Mouse (Mus musculus) CH12.LX (cell line): ENCODE results near the gene 1700016H13Rik. TPM values are rescaled to one million over a fixed set of nuclear protein-coding genes. Genes with fewer than 3 reads are reported as not detected.
A peak's percentile ranks its signal among the peaks of the same experiment; 100 is the strongest.

Source experiments
- DNase-seq: peaks from one replicate; pipeline ENCODE4 v3.0.0-alpha.2; 2013; ENCODE audit errors: extremely low read depth
- H3K27ac ChIP-seq: 2 replicates; pipeline ENCODE4 v1.5.1; 2012; ENCODE audit warnings: low read depth, mild to moderate bottlenecking, control low read depth, moderate library complexity; ENCODE audit not compliant: insufficient read depth
- H3K27me3 ChIP-seq: replicated peaks from 2 replicates; pipeline ENCODE3; 2012; ENCODE audit warnings: inconsistent platforms
- H3K36me3 ChIP-seq, 2 experiments: replicated peaks in 1 of 2; 2 replicates each; pipeline versions ENCODE3 to v1.6.1; 2012; ENCODE audit warnings: inconsistent platforms in 1 of 2, low read length in 1 of 2, mild to moderate bottlenecking in 1 of 2, mixed read lengths in 1 of 2, moderate library complexity in 1 of 2; ENCODE audit not compliant: control insufficient read depth in 1 of 2, insufficient read depth in 1 of 2
- H3K4me1 ChIP-seq, 2 experiments: 2 replicates each; pipeline ENCODE4 v1.6.1; 2012; ENCODE audit warnings: inconsistent platforms in 1 of 2, moderate library complexity in 1 of 2; ENCODE audit not compliant: insufficient read depth in 2 of 2, control insufficient read depth in 1 of 2
- H3K4me2 ChIP-seq: 2 replicates; pipeline ENCODE4 v1.6.1; 2012; ENCODE audit warnings: low read depth, mild to moderate bottlenecking, control low read depth; ENCODE audit not compliant: poor library complexity, insufficient read depth, severe bottlenecking
- H3K4me3 ChIP-seq, 3 experiments: fragments of 150-350 bp in 1 of 3; sonication (generic) in 1 of 3; replicated peaks in 1 of 3; 2 replicates each; pipeline versions ENCODE3 to v1.5.1; 2011 to 2012; ENCODE audit warnings: low read depth in 2 of 3, low read length in 2 of 3, mild to moderate bottlenecking in 2 of 3, moderate library complexity in 2 of 3, control low read depth in 1 of 3, improper control_type of control experiment in 1 of 3, inconsistent platforms in 1 of 3, mixed read lengths in 1 of 3; ENCODE audit not compliant: poor library complexity in 1 of 3
- H3K79me2 ChIP-seq: replicated peaks from 2 replicates; pipeline ENCODE4 v1.6.1; 2012; ENCODE audit warnings: mild to moderate bottlenecking, moderate library complexity; ENCODE audit not compliant: control insufficient read depth, poor library complexity, insufficient read depth, severe bottlenecking; ENCODE audit errors: extremely low read depth
- H3K9ac ChIP-seq: 2 replicates; pipeline ENCODE4 v1.6.1; 2012; ENCODE audit warnings: low read depth, mild to moderate bottlenecking, control low read depth, moderate library complexity; ENCODE audit not compliant: insufficient read depth
- H3K9me3 ChIP-seq: replicated peaks from 2 replicates; pipeline ENCODE3; 2012; ENCODE audit warnings: low read length, inconsistent platforms, mixed read lengths
- CHD2 ChIP-seq: IDR thresholded peaks from 2 replicates; pipeline ENCODE4 v1.6.1; 2011; ENCODE audit warnings: low read length, improper control_type of control experiment
- EP300 ChIP-seq: IDR thresholded peaks from 2 replicates; pipeline ENCODE4 v1.6.1; 2011; ENCODE audit warnings: low read length, improper control_type of control experiment
- GABPA ChIP-seq: IDR thresholded peaks from 2 replicates; pipeline ENCODE4 v1.6.1; 2012; ENCODE audit warnings: low read depth, low read length, improper control_type of control experiment, inconsistent platforms; ENCODE audit not compliant: insufficient replicate concordance
- JUND ChIP-seq: conservative IDR thresholded peaks from 2 replicates; pipeline ENCODE4 v1.6.1; 2011; ENCODE audit warnings: low read depth, low read length, improper control_type of control experiment
- MAFK ChIP-seq: IDR thresholded peaks from 2 replicates; pipeline ENCODE4 v1.6.1; 2011; ENCODE audit warnings: low read length, improper control_type of control experiment; ENCODE audit not compliant: insufficient replicate concordance
- MAX ChIP-seq: IDR thresholded peaks from 2 replicates; pipeline ENCODE4 v1.6.1; 2011; ENCODE audit warnings: low read length, improper control_type of control experiment
- MAZ ChIP-seq: IDR thresholded peaks from 2 replicates; pipeline ENCODE4 v1.6.1; 2012; ENCODE audit warnings: low read depth, mild to moderate bottlenecking, inconsistent platforms, low read length, improper control_type of control experiment, moderate library complexity
- MXI1 ChIP-seq: IDR thresholded peaks from 2 replicates; pipeline ENCODE4 v1.6.1; 2011; ENCODE audit warnings: mild to moderate bottlenecking, low read depth, low read length, improper control_type of control experiment
- MYC ChIP-seq: IDR thresholded peaks from 2 replicates; pipeline ENCODE4 v1.6.1; 2011; ENCODE audit warnings: low read depth, mild to moderate bottlenecking, improper control_type of control experiment, low read length
- POLR2A ChIP-seq: IDR thresholded peaks from 2 replicates; pipeline ENCODE4 v1.6.1; 2011; ENCODE audit warnings: low read depth, mild to moderate bottlenecking, improper control_type of control experiment, low read length
- RAD21 ChIP-seq: IDR thresholded peaks from 2 replicates; pipeline ENCODE4 v1.6.1; 2011; ENCODE audit warnings: low read depth, mild to moderate bottlenecking, low read length, improper control_type of control experiment, moderate library complexity
- RCOR1 ChIP-seq: conservative IDR thresholded peaks from 2 replicates; pipeline ENCODE4 v1.6.1; 2012; ENCODE audit warnings: low read depth, mild to moderate bottlenecking, inconsistent platforms, low read length, improper control_type of control experiment
- TBP ChIP-seq: conservative IDR thresholded peaks from 2 replicates; pipeline ENCODE4 v1.6.1; 2011; ENCODE audit warnings: low read depth, low read length, improper control_type of control experiment
- USF1 ChIP-seq: IDR thresholded peaks from 2 replicates; pipeline ENCODE4 v1.6.1; 2014; ENCODE audit warnings: low read depth, mild to moderate bottlenecking, inconsistent platforms, low read length, improper control_type of control experiment
- ZMIZ1 ChIP-seq: IDR thresholded peaks from 2 replicates; pipeline ENCODE4 v1.6.1; 2012; ENCODE audit warnings: low read depth, mild to moderate bottlenecking, inconsistent platforms, low read length, improper control_type of control experiment
- ZNF384 ChIP-seq: IDR thresholded peaks from 2 replicates; pipeline ENCODE4 v1.6.1; 2012; ENCODE audit warnings: low read depth, low read length, improper control_type of control experiment, inconsistent platforms
- dilution Hi-C: fragments of 300-500 bp; cut with MboI; formaldehyde crosslinking; loops from 2 replicates; pipeline ENCODE4 v1.14.3; 2020; ENCODE audit warnings: low sequenced_read_pairs; ENCODE audit not compliant: extremely low pct_unique_long_range_greater_than_20kb, extremely low pct_ligation_motif_present
- in situ Hi-C: fragments of 300-500 bp; cut with MboI; formaldehyde crosslinking; loops from 3 replicates; pipeline ENCODE4 v1.14.3; 2019; ENCODE audit warnings: low sequenced_read_pairs, low pct_ligation_motif_present, low pct_unique_long_range_greater_than_20kb, mixed read lengths
- polyA plus RNA-seq: library from polyadenylated mRNA; unstranded; fragments of >175 nt; gene quantifications from 2 replicates; pipeline ENCODE4 v1.2.1, GENCODE M21; 2012; ENCODE audit warnings: low read depth; ENCODE audit not compliant: insufficient read length
- total RNA-seq, 2 experiments: library from RNA; depleted of rRNA; stranded (reverse); fragments of 300-350 nt in 1 of 2; fragments of >200 nt in 1 of 2; gene quantifications; 2 replicates each; pipeline ENCODE4 v1.2.3; 2012 to 2014

1700016H13Rik gene
- total and polyA plus RNA-seq, 3 experiments, result not detected

DNA sequence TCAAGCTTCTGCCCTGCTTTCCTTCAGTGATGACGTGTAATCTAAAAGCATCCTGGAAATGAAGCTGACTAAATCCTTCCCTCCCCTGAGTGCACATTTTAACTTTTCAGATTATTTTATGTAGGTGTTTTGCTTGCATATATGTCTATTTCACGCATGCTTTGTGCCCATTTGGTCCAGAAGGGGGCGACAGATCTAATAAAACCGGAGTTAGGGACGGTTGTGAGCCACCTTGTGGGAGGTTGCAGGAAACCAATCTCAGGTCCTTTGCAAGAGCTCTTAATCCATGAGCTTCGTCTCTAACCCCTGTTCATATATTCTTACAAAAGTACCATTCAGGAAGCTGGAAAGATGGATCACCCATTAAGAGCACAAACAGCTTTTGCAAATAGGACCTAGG, 1.6 kb downstream of the 1700016H13Rik start (continued):
- TF ChIP-seq USF1, result no peak
- no peak for TF ChIP-seq MAZ
- no peak for TF ChIP-seq EP300
- TF ChIP-seq MAX, result 0 out of 2 replicates have a peak, but pooled peaks have one; percentile 21
- TF ChIP-seq RAD21, result peak; percentile 52
- TF ChIP-seq ZNF384, result no peak
- TF ChIP-seq POLR2A, result no peak

DNA sequence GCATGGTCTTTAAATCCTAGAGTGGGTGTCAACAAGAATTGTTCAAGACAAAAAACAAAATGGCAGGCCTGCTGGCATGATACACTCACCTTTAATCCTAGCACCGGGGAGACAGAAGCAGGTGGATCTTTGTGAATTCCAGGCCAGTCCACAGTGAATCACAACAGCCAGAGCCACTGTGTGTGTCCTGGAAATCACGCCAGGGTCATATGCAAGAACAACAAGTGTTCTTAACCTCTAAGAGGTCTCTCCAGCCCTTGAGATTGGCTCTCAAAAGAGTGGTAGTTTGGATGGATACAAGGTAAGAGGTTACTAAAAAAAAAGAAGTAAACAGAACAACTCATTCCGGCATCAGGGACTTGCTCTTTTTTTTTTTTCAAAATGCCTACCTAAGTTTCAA, 8.5 kb downstream of the 1700016H13Rik start:
- H3K4me2 ChIP-seq, result no peak overlapping the region
- no peak overlapping the region for H3K9ac ChIP-seq
- no peaks in the 10 kb centered on the region for H3K4me1 ChIP-seq
- H3K9me3 ChIP-seq, result no peaks in the 10 kb centered on the region
- in situ Hi-C loops (no loop called here), dilution Hi-C loops (no loop called here)
- TF ChIP-seq MYC, result no peak
- no peak for TF ChIP-seq MAZ
- no peak for TF ChIP-seq CHD2
- TF ChIP-seq JUND, result no peak
- no peak for TF ChIP-seq TBP
- no peak for TF ChIP-seq MAFK
- no peak for TF ChIP-seq POLR2A
- no peak for TF ChIP-seq RAD21
- no peak for TF ChIP-seq GABPA
- H3K36me3 ChIP-seq, result no peaks in the 10 kb centered on the region
- DNase-seq, result no peak
- no peaks in the 10 kb centered on the region for H3K27me3 ChIP-seq
- no peak overlapping the region for H3K27ac ChIP-seq
- no peak overlapping the region for H3K4me3 ChIP-seq
- no peaks in the 10 kb centered on the region for H3K79me2 ChIP-seq

- in situ Hi-C loops, result no loop called here
- no peaks in the 10 kb centered on the region for H3K4me1 ChIP-seq
- DNase-seq, result no peak
- H3K79me2 ChIP-seq, result no peaks in the 10 kb centered on the region
- no peak overlapping the region for H3K4me2 ChIP-seq
- TF ChIP-seq ZNF384 (peak; percentile 11; the same call in 1 of the 2 replicates), EP300 (no peak)
- no peaks in the 10 kb centered on the region for H3K9me3 ChIP-seq
- H3K27ac ChIP-seq, result no peak overlapping the region
- no peak overlapping the region for H3K9ac ChIP-seq
- no peak overlapping the region for H3K4me3 ChIP-seq
- dilution Hi-C loops, result no loop called here
- H3K36me3 ChIP-seq, result no peaks in the 10 kb centered on the region
- no peaks in the 10 kb centered on the region for H3K27me3 ChIP-seq
These were observed 11.6 kb downstream of the 1700016H13Rik start for GRCm38 (mm10) chr5:103644167-103644566.

DNA sequence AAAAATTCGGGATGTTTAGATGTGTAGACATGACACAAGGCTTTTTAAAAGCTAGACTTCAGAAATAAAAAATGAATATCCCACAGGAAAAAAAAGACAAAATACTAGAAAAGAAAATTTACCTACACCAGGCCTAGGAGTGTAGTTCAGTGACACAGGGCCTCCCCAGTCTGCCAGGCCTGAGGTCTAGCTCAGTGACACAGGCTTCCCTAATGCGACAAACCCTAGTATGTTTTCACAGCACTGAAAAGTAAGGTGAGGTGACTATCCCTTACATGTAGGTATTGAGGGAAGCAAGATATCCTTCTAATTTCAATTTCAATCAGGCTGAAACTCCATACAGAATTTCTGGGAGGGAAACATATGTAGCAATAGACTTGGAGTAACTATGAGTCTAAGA, 18.6 kb downstream of the 1700016H13Rik start:
- Histone ChIP-seq H3K9me3 (no peaks in the 10 kb centered on the region), H3K9ac (no peak overlapping the region), H3K27ac (no peak overlapping the region)
- in situ Hi-C loops, result no loop called here
- TF ChIP-seq GABPA (no peak), RCOR1 (no peak), ZMIZ1 (no peak), MXI1 (no peak), RAD21 (no peak), ZNF384 (no peak), POLR2A (no peak)
- TF ChIP-seq, all 38 proteins: peak for 0
- Histone ChIP-seq H3K4me2 (no peak overlapping the region), H3K4me1 (no peaks in the 10 kb centered on the region), H3K4me3 (no peak overlapping the region), H3K27me3 (no peaks in the 10 kb centered on the region), H3K36me3 (no peaks in the 10 kb centered on the region), H3K79me2 (no peaks in the 10 kb centered on the region)
- no peak for DNase-seq
- dilution Hi-C loops, result no loop called here
